Comparison of ENCODE assay signal across 13 mouse cellular contexts in genomic region chr7:79544281-79545065, GRCm38 (mm10).
A peak's percentile ranks its signal among the peaks of the same experiment; 100 is the strongest.
DNase-seq lines count a peak whose midpoint lies in the region; ATAC-seq and TF ChIP-seq lines count a peak whose summit lies in the region.
"Had no signal": no experiment of that assay in that cellular context is flagged by ENCODE, and none has a peak within 500 bp of the region (broad histone marks: within the 10 kb centered on the region; RNA-seq: fewer than 3 reads in every experiment).

No protein-coding gene starts in this region.

- no peaks in the 10 kb centered on the region for H3K27me3 ChIP-seq in forebrain, embryonic 16.5 days (replicated peaks; ENCODE audit: control insufficient read depth, insufficient read depth, low read length)
- peaks cover 100% of the 10 kb centered on the region for H3K27me3 ChIP-seq in midbrain, embryonic 10.5 days (ENCODE audit: low read depth, poor library complexity, severe bottlenecking)
- H3K27me3 ChIP-seq in intestine, postnatal 0 days (replicated peaks; ENCODE audit: control insufficient read depth, insufficient read depth, low read length), result peaks cover 88% of the 10 kb centered on the region

- intact Hi-C loops in left cerebral cortex, adult 2 months (cut with DNase I), result no loop called here
- intact Hi-C loops in left cerebral cortex, postnatal 25 days (cut with DNase I), result no loop called here

- H3K36me3 ChIP-seq in forebrain, embryonic 16.5 days (ENCODE audit: control insufficient read depth, insufficient read depth), result no peaks in the 10 kb centered on the region
- no peaks in the 10 kb centered on the region for H3K36me3 ChIP-seq in midbrain, embryonic 10.5 days
- H3K36me3 ChIP-seq in intestine, postnatal 0 days (ENCODE audit: control insufficient read depth, insufficient read depth), result no peaks in the 10 kb centered on the region
- H3K36me3 ChIP-seq: heart, embryonic 13.5 days; liver, embryonic 15.5 days; stomach, embryonic 15.5 days had no signal

- no peak for DNase-seq in left cerebral cortex, adult 2 months (ENCODE audit: extremely low spot score in 1 of 2, low spot score in 2 of 2)
- no peak for DNase-seq in left cerebral cortex, postnatal 25 days (ENCODE audit: low spot score in 2 of 2)
- DNase-seq in midbrain, embryonic 10.5 days (ENCODE audit: low spot score), result peak; percentile 74
- DNase-seq in thymus, postnatal 25 days, result no peak
- no peak for DNase-seq in kidney, adult 18-20 months
- DNase-seq: cerebellum, postnatal 25 days had no signal

- H3K27ac ChIP-seq in left cerebral cortex, adult 2 months, result peak overlapping the region; percentile 42; the same call in 1 of the 2 replicates
- peak overlapping the region; percentile 98 for H3K27ac ChIP-seq in forebrain, embryonic 16.5 days (ENCODE audit: low read length)
- H3K27ac ChIP-seq in midbrain, embryonic 10.5 days (replicated peaks), result peak overlapping the region; percentile 83
- H3K27ac ChIP-seq in olfactory bulb, adult 2 months (ENCODE audit: insufficient read depth, low read depth, low read length), result peak overlapping the region; percentile 96
- no peak overlapping the region for H3K27ac ChIP-seq in intestine, postnatal 0 days (ENCODE audit: low read depth, low read length)
- H3K27ac ChIP-seq: heart, embryonic 13.5 days; liver, embryonic 15.5 days; stomach, embryonic 15.5 days had no signal

- peak; percentile 2; the same call in 1 of the 2 replicates for ATAC-seq in forebrain, embryonic 16.5 days
- ATAC-seq in intestine, postnatal 0 days, result no peak
- ATAC-seq: Patski had no signal

- no peak for TF ChIP-seq POLR2A in olfactory bulb, adult 2 months (IDR thresholded peaks at IDR 0.05; ENCODE audit: insufficient read depth, low read depth, low read length)

- peak overlapping the region; percentile 22 for H3K4me3 ChIP-seq in left cerebral cortex, adult 2 months
- peak overlapping the region; percentile 39 for H3K4me3 ChIP-seq in forebrain, embryonic 16.5 days (replicated peaks; ENCODE audit: low read length)
- H3K4me3 ChIP-seq in midbrain, embryonic 10.5 days, result peak overlapping the region; percentile 49
- H3K4me3 ChIP-seq in olfactory bulb, adult 2 months (ENCODE audit: insufficient read depth, low read depth, low read length), result peak overlapping the region; percentile 41
- H3K4me3 ChIP-seq in intestine, postnatal 0 days (ENCODE audit: low read depth, low read length), result no peak overlapping the region
- H3K4me3 ChIP-seq: liver, embryonic 15.5 days; stomach, embryonic 15.5 days had no signal

- H3K9me3 ChIP-seq in forebrain, embryonic 16.5 days (ENCODE audit: control insufficient read depth, low read length), result no peaks in the 10 kb centered on the region
- H3K9me3 ChIP-seq in midbrain, embryonic 10.5 days (replicated peaks), result no peaks in the 10 kb centered on the region
- H3K9me3 ChIP-seq in intestine, postnatal 0 days (ENCODE audit: control insufficient read depth), result no peaks in the 10 kb centered on the region
- H3K9me3 ChIP-seq: heart, embryonic 13.5 days; liver, embryonic 15.5 days; stomach, embryonic 15.5 days had no signal

- peak overlapping the region; percentile 83 for H3K9ac ChIP-seq in forebrain, embryonic 16.5 days (replicated peaks; ENCODE audit: low read depth, low read length)
- H3K9ac ChIP-seq in intestine, postnatal 0 days (ENCODE audit: low read depth, low read length), result no peak overlapping the region
- H3K9ac ChIP-seq: heart, embryonic 13.5 days; liver, embryonic 15.5 days; stomach, embryonic 15.5 days had no signal

- no peak for TF ChIP-seq CTCF in left cerebral cortex, adult 2 months (IDR thresholded peaks at IDR 0.05)
- 0 out of 2 replicates have a peak, but pooled peaks have one; percentile 17 for TF ChIP-seq CTCF in olfactory bulb, adult 2 months (IDR thresholded peaks at IDR 0.05; ENCODE audit: insufficient read depth, low read depth, low read length)
- TF ChIP-seq CTCF in intestine, postnatal 0 days (IDR thresholded peaks at IDR 0.05; ENCODE audit: low read depth), result no peak

- 5% methylated on average over 36 of the region's 37 CpGs for WGBS in forebrain, embryonic 16.5 days
- 1% methylated on average over 37 of the region's 37 CpGs for WGBS in midbrain, embryonic 10.5 days
- WGBS in olfactory bulb, adult 2 months, result 13% methylated on average over 37 of the region's 37 CpGs
- 1% methylated on average over 37 of the region's 37 CpGs for WGBS in intestine, postnatal 0 days

- H3K4me1 ChIP-seq in forebrain, embryonic 16.5 days (replicated peaks; ENCODE audit: control insufficient read depth, insufficient read depth, low read length), result peaks cover 75% of the 10 kb centered on the region
- H3K4me1 ChIP-seq in midbrain, embryonic 10.5 days, result peaks cover 66% of the 10 kb centered on the region
- peaks cover 49% of the 10 kb centered on the region for H3K4me1 ChIP-seq in olfactory bulb, adult 2 months (ENCODE audit: control insufficient read depth, insufficient read depth, low read length)
- no peaks in the 10 kb centered on the region for H3K4me1 ChIP-seq in intestine, postnatal 0 days (replicated peaks; ENCODE audit: control insufficient read depth, insufficient read depth, low read length)
- H3K4me1 ChIP-seq: liver, embryonic 15.5 days had no signal

- peak overlapping the region; percentile 75 for H3K4me2 ChIP-seq in forebrain, embryonic 16.5 days (ENCODE audit: low read length)
- no peak overlapping the region for H3K4me2 ChIP-seq in intestine, postnatal 0 days (replicated peaks; ENCODE audit: low read depth)
- H3K4me2 ChIP-seq: liver, embryonic 15.5 days; stomach, embryonic 15.5 days had no signal
